Mouse (Mus musculus): ENCODE measurements around the gene Ppp6r1. TPM values are rescaled to one million over a fixed set of nuclear protein-coding genes. Genes with fewer than 3 reads are reported as not detected.

The Ppp6r1 gene
- 10 to 100 TPM; 48.2 to 53.4 (median 49.4) TPM for total RNA-seq (2022)

- peak; percentile 93 to 98 for DNase-seq (ENCODE audit: low spot score in 2 of 2)
These were observed at the start of gene Ppp6r1 for GRCm38 (mm10) chr7:4658912-4659551. TSS of gene Ppp6r1 (minus strand) at chr7:4659019.

- no peak for DNase-seq (ENCODE audit: low spot score in 2 of 2)
These were observed 46.3 kb upstream of the Ppp6r1 start for GRCm38 (mm10) chr7:4705098-4705497.

- no peak for DNase-seq (ENCODE audit: low spot score in 2 of 2)
These were observed 44.4 kb upstream of the Ppp6r1 start for GRCm38 (mm10) chr7:4703195-4703594.

DNA sequence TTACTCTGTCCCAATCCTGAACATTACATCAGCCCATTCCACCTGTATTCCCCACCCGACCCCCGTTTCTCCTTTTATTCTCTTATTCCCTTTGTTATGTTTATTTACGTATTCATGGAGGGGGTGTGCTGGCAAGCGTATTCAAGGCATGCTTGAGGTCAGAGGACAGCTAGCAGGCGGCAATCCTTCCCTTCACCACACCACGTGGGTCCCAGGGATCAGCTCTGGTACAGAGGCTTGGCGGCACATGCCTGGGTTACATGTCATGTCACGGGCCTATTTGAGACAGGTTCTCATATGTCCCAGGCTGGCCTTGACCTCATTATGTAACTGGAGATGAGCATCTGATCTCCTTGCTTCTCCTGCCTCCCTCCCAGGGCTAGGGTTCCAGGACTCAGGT, 43.5 kb upstream of the Ppp6r1 start:
- no peak for DNase-seq (ENCODE audit: low spot score in 2 of 2)

DNA sequence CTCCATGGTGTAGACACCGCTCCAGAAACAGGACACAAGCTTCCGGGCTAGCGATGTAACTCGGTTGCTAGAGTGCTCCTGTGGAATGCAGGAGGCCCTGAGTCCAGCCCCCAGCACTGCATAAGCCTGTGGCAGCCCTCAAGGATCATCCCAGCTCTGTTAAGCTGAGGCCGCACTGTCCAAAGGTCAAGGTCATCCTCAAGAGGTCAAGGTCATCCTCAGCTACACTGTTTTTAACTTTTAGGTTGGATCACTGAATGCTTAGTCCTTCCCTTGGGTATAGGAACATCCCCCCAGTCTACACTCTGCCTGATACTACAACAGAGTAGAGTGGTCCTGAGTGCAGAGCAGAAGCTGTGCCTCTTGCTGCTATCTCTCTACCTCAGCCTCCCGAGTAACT, 34.2 kb upstream of the Ppp6r1 start:
- no peak for DNase-seq (ENCODE audit: low spot score in 2 of 2)

GRCm38 (mm10) chr7:4690951-4691653, 32.3 kb upstream of the Ppp6r1 start:
- no peak for DNase-seq (ENCODE audit: low spot score in 2 of 2)

DNA sequence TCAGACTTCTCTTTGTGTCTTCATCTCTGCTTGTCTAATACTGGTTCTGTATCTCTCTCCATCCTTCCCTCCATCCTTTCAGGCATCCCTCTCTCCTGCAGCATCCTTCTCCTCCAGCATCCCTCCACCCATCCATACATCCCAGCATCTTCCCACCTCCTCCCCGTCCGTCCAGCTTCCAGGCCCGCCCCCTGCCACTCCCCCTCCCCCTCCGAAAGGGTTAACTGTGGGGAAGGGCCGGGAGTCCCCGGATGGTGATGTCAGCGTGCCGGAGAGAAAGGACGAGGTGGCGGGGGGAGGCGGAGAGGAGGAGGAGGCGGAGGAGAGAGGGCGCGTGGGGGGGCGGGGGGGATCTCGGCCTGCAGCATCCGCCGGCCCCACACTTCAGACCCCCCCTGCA, 31.6 kb upstream of the Ppp6r1 start, which contains the start of gene Brsk1:
TSS of gene Brsk1 (plus strand) at position 218 of the 400 bp plus-strand sequence.
- DNase-seq (ENCODE audit: low spot score in 2 of 2) = peak; percentile 15

GRCm38 (mm10) chr7:4684632-4685417, 26.0 kb upstream of the Ppp6r1 start, which contains the start of gene Hspbp1:
TSS of gene Hspbp1 (minus strand) at chr7:4685068.
- peak; percentile 88 to 94 for DNase-seq (ENCODE audit: low spot score in 2 of 2)

DNA sequence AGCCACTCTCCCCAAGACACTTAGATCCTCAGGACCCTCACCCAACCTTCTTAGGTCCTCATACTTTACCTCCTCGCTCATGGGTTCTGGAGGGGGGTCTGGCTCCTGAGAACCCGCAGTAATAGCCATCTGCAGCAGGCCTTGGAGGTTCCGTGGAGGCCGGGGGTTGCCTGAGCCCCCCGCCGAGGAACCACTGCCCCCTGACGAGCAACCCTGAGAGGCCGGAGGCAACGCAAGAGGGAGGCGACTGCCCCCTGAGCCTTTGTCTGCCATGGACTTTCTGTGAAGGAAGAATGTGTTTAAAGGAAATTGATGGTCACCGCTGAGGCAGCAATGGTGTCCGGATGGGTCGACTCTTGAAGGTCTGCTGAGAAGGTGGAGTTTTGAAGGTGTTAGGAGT, 25.4 kb upstream of the Ppp6r1 start:
- DNase-seq (ENCODE audit: low spot score in 2 of 2) = no peak

GRCm38 (mm10) chr7:4683307-4683706, 24.5 kb upstream of the Ppp6r1 start:
- DNase-seq (ENCODE audit: low spot score in 2 of 2) = no peak

GRCm38 (mm10) chr7:4675200-4675599, 16.4 kb upstream of the Ppp6r1 start:
- no peak for DNase-seq (ENCODE audit: low spot score in 2 of 2)

DNA sequence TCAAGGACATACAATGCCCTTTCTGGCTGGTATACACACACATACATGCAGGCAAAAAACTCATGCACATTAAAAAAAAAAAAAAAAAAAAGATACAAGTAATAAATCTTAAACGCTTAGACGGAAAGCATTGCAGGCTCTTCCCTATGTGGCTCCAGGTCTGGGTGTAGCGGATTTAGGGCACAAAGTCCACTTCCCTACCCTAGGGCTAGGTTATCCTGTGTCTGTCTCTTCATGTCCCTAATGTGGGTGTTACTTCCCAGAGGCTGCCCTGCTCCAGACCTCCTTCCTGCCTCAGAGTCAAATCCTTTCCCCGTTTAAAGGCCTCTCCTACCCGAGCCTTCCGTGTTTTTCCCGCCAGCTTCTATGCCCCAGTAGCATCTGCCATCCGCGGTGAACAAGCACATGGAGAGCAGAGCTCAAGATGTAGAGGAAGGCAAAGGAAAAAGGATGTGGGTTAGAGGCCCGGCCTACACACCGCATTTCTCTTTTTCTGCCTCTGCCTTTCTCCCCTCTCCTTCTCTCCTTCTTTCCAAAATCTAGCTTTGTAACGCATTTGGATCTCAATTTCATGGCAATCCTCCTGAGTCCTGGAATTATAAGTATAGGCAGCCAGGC, 15.4 kb upstream of the Ppp6r1 start:
- no peak for DNase-seq (ENCODE audit: low spot score in 2 of 2)

DNA sequence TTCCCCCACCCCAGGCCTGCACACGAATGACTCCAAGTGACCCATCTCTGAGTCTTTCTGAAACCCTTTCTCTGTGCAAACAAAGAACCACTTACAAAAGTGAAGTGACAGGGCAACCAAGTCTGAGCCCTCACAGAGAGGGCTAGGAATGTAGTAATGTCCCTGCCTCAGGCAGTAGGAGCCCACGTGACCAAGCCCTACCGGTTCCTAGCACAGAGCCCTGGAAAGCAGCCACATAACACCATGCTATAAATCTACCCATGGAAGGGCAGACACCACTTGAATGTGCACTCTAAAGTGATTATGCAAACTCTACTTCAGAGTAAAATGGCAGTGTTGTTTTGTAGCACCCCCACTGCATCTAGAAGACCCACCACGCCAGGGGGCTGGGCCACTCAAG, 13.1 kb upstream of the Ppp6r1 start:
- DNase-seq (ENCODE audit: low spot score in 2 of 2) = no peak

- DNase-seq (ENCODE audit: low spot score in 2 of 2) = no peak
These were observed 11.9 kb upstream of the Ppp6r1 start for GRCm38 (mm10) chr7:4670655-4671255.

DNA sequence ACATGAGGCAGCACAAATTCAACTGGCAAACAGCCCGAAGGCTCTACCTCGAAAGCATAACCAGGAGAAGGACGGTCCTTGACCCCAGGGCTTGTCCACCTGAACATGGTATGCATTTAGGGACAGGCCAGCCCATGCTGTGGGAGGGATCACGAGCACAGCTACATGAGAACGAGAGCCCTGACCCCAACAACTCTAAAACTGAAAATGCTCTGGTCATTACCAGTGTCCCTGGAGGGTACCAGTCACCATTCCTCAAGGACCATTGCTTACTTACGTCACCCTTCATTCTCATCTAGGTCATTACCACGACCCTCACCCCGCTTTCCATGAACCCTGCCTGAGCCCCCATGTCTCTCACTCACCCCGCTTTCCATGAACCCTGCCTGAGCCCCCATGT, 10.3 kb upstream of the Ppp6r1 start:
- DNase-seq (ENCODE audit: low spot score in 2 of 2) = no peak

- no peak for DNase-seq (ENCODE audit: low spot score in 2 of 2)
These were observed 9.7 kb upstream of the Ppp6r1 start for GRCm38 (mm10) chr7:4668506-4668905.

GRCm38 (mm10) chr7:4666871-4667270, 8.1 kb upstream of the Ppp6r1 start:
- no peak for DNase-seq (ENCODE audit: low spot score in 2 of 2)

DNA sequence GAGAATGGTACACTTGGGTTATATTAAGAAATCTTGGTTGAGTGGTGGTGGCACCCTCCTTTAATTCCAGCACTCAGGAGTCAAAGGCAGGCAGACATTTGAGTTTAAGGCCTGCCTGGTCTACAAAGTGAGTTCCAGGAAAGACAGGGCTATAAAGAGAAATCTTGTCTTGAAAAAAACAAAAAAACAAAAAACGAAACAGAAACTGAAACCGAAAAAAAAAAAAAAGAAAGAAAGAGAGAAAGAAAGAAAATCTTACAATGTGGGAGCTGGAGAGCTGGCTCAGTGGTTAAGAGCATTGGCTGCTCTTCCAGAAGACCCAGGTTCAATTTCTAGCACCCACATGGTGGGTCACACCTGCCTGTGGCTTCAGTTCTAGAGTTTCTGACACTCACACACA, 4.9 kb upstream of the Ppp6r1 start:
- DNase-seq (ENCODE audit: low spot score in 2 of 2) = no peak

DNA sequence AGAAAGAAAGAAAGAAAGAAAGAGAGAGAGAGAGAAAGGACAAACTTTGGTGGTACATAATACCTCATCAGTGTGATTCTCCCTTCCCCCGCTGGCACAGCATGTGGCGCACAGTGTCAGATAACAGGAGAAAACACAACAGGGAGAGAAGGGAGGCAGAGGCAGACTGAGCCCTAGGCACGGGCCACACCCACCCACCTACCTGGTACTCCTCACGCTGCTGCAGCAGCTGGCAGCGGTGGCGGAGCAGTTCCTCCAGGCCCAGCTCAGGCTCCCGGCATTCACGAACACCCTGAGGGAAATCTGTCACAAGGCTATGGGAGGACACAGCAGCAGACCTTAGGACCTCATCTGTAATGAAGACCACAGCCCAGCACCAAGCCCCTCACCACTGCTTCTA, 4.4 kb upstream of the Ppp6r1 start:
- DNase-seq (ENCODE audit: low spot score in 2 of 2) = no peak

- DNase-seq (ENCODE audit: low spot score in 2 of 2) = no peak
These were observed 1.2 kb upstream of the Ppp6r1 start for GRCm38 (mm10) chr7:4659911-4660443.

All from gastrocnemius, adult 8-10 months (tissue).